Mouse (Mus musculus) G1E (cell line): ENCODE measurements around the gene Cenpu. TPM values are rescaled to one million over a fixed set of nuclear protein-coding genes. Genes with fewer than 3 reads are reported as not detected.

Experiments used
- ATAC-seq: 2 replicates; pipeline ENCODE4 v1.8.0; 2016; ENCODE audit warnings: mild to moderate bottlenecking; ENCODE audit not compliant: insufficient number of reproducible peaks, poor library complexity, low FRiP score, severe bottlenecking; ENCODE audit errors: extremely low read depth
- DNase-seq: peaks from one replicate; pipeline ENCODE4 v3.0.0; 2012; ENCODE audit warnings: low spot score
- H3K27me3 ChIP-seq: 2 replicates; pipeline ENCODE4 v1.6.1; 2012; ENCODE audit warnings: mild to moderate bottlenecking, low read length, inconsistent platforms; ENCODE audit not compliant: insufficient read depth
- H3K36me3 ChIP-seq: replicated peaks from 2 replicates; pipeline ENCODE3; 2012; ENCODE audit warnings: mild to moderate bottlenecking, inconsistent platforms
- H3K4me1 ChIP-seq: 2 replicates; pipeline ENCODE4 v1.6.1; 2012; ENCODE audit warnings: low read depth, low read length, inconsistent platforms, mixed read lengths; ENCODE audit not compliant: insufficient read depth
- H3K4me3 ChIP-seq: 2 replicates; pipeline ENCODE4 v1.5.1; 2012; ENCODE audit warnings: low read depth, mild to moderate bottlenecking, inconsistent platforms, low read length, moderate library complexity, mixed read lengths
- H3K9me3 ChIP-seq: replicated peaks from 2 replicates; pipeline ENCODE4 v1.6.1; 2012; ENCODE audit warnings: inconsistent platforms
- CTCF ChIP-seq: IDR thresholded peaks from 2 replicates; pipeline ENCODE4 v1.5.1; 2012; ENCODE audit warnings: low read depth, low read length, inconsistent platforms, mixed read lengths
- GATA1 ChIP-seq: IDR thresholded peaks from 2 replicates; pipeline ENCODE4 v1.6.1; 2012; ENCODE audit warnings: borderline replicate concordance, low read length, inconsistent platforms, mixed read lengths
- GATA2 ChIP-seq: IDR thresholded peaks from 2 replicates; pipeline ENCODE4 v1.6.1; 2012; ENCODE audit warnings: low read depth, low read length, inconsistent platforms, borderline replicate concordance
- POLR2AphosphoS5 ChIP-seq: IDR thresholded peaks from 2 replicates; pipeline ENCODE4 v1.6.1; 2012; ENCODE audit warnings: low read depth, low read length, inconsistent platforms; ENCODE audit not compliant: insufficient replicate concordance
- TAL1 ChIP-seq: conservative IDR thresholded peaks from 2 replicates; pipeline ENCODE4 v1.6.1; 2012; ENCODE audit warnings: low read depth, low read length, inconsistent platforms, mixed read lengths
- polyA plus RNA-seq: library from polyadenylated mRNA; stranded (reverse); fragments of >175 nt; gene quantifications from 2 replicates; pipeline ENCODE4 v1.2.3, GENCODE M21; 2012
- total RNA-seq, 2 experiments: library from RNA; stranded (forward) in 1 of 2; stranded (reverse) in 1 of 2; fragments of 200-1000 nt in 1 of 2; fragments of >200 nt in 1 of 2; fragmentation: Nextera tagmentation in 1 of 2; gene quantifications; 2 replicates each; pipeline ENCODE4 v1.2.3; 2014 to 2017

Gene Cenpu
- total and polyA plus RNA-seq, 3 experiments = 16.4 to 94.1 (median 73.6) TPM

GRCm38 (mm10) chr8:46546431-46547176, 5.2 kb upstream of the Cenpu start:
- no peak overlapping the region; the same call in 1 of the 2 replicates for H3K4me3 ChIP-seq
- H3K36me3 ChIP-seq = no peaks in the 10 kb centered on the region
- ATAC-seq (peak; percentile 77), DNase-seq (peak; percentile 79)
- peaks cover 83% of the 10 kb centered on the region for H3K4me1 ChIP-seq
- no peaks in the 10 kb centered on the region for H3K27me3 ChIP-seq
- TF ChIP-seq POLR2AphosphoS5 (no peak), TAL1 (peak; percentile 98)
- no peaks in the 10 kb centered on the region for H3K9me3 ChIP-seq

- ATAC-seq = peak; percentile 4; the same call in 1 of the 2 replicates
- Histone ChIP-seq H3K4me3 (no peak overlapping the region; the same call in 1 of the 2 replicates), H3K36me3 (no peaks in the 10 kb centered on the region), H3K27me3 (no peaks in the 10 kb centered on the region), H3K4me1 (peaks cover 77% of the 10 kb centered on the region), H3K9me3 (no peaks in the 10 kb centered on the region)
- no peak for TF ChIP-seq POLR2AphosphoS5
- no peak for TF ChIP-seq TAL1
- TF ChIP-seq GATA1 = no peak
- no peak; the same call in 1 of the 2 replicates for TF ChIP-seq CTCF
- no peak for TF ChIP-seq GATA2
- DNase-seq = peak; percentile 49
Observed at GRCm38 (mm10) chr8:46547245-46547644, 4.6 kb upstream of the Cenpu start.

GRCm38 (mm10) chr8:46550058-46550457, 1.8 kb upstream of the Cenpu start:
- no peak for DNase-seq
- Histone ChIP-seq H3K4me1 (peaks cover 77% of the 10 kb centered on the region), H3K27me3 (no peaks in the 10 kb centered on the region), H3K4me3 (no peak overlapping the region), H3K36me3 (peaks cover 19% of the 10 kb centered on the region), H3K9me3 (no peaks in the 10 kb centered on the region)
- no peak for ATAC-seq
- TF ChIP-seq GATA1 (no peak), POLR2AphosphoS5 (no peak), GATA2 (no peak), CTCF (no peak), TAL1 (no peak)

GRCm38 (mm10) chr8:46551029-46551428, 799 bp upstream of the Cenpu start:
- TF ChIP-seq CTCF (no peak), GATA1 (no peak), TAL1 (no peak), GATA2 (no peak), POLR2AphosphoS5 (no peak)
- Histone ChIP-seq H3K9me3 (no peaks in the 10 kb centered on the region), H3K4me1 (peaks cover 72% of the 10 kb centered on the region), H3K4me3 (peak overlapping the region; percentile 83), H3K27me3 (no peaks in the 10 kb centered on the region), H3K36me3 (peaks cover 29% of the 10 kb centered on the region)
- ATAC-seq = no peak
- DNase-seq = no peak

GRCm38 (mm10) chr8:46552441-46552765, 575 bp downstream of the Cenpu start:
- DNase-seq (no peak), ATAC-seq (no peak)
- Histone ChIP-seq H3K27me3 (no peaks in the 10 kb centered on the region), H3K9me3 (no peaks in the 10 kb centered on the region), H3K4me3 (peak overlapping the region; percentile 83), H3K4me1 (peaks cover 67% of the 10 kb centered on the region), H3K36me3 (peaks cover 42% of the 10 kb centered on the region)
- TF ChIP-seq GATA1 = no peak
- no peak for TF ChIP-seq CTCF
- no peak for TF ChIP-seq TAL1
- no peak for TF ChIP-seq POLR2AphosphoS5
- TF ChIP-seq GATA2 = no peak

- peaks cover 54% of the 10 kb centered on the region for H3K4me1 ChIP-seq
- DNase-seq = no peak
- H3K36me3 ChIP-seq = peaks cover 96% of the 10 kb centered on the region
- H3K9me3 ChIP-seq = no peaks in the 10 kb centered on the region
- no peak overlapping the region for H3K4me3 ChIP-seq
- peak; percentile 15; the same call in 1 of the 2 replicates for ATAC-seq
- TF ChIP-seq GATA1 (no peak), TAL1 (no peak), GATA2 (no peak), POLR2AphosphoS5 (no peak), CTCF (0 out of 2 replicates have a peak, but pooled peaks have one; percentile 34)
- no peaks in the 10 kb centered on the region for H3K27me3 ChIP-seq
Observed at GRCm38 (mm10) chr8:46559428-46559827, 7.6 kb downstream of the Cenpu start.
